Mouse (Mus musculus): ENCODE measurements around the gene Pik3cd. TPM values are rescaled to one million over a fixed set of nuclear protein-coding genes. Genes with fewer than 3 reads are reported as not detected.
A peak's percentile ranks its signal among the peaks of the same experiment; 100 is the strongest.

The Pik3cd gene
- polyA plus RNA-seq, 1 experiment from 2014 or later = 8.0 TPM

- no peak for ATAC-seq
- no peak overlapping the region for H3K4me2 ChIP-seq
- no peak overlapping the region for H3K27ac ChIP-seq
- H3K27me3 ChIP-seq = no peaks in the 10 kb centered on the region
- H3K9me3 ChIP-seq (replicated peaks) = no peaks in the 10 kb centered on the region
- H3K4me3 ChIP-seq = no peak overlapping the region
- peaks cover 43% of the 10 kb centered on the region for H3K4me1 ChIP-seq
- 90% methylated on average over 6 of the region's 6 CpGs for WGBS
- no peak overlapping the region for H3K9ac ChIP-seq
- no peaks in the 10 kb centered on the region for H3K36me3 ChIP-seq (ENCODE audit: poor library complexity, severe bottlenecking)
Observed at GRCm38 (mm10) chr4:149608309-149608638, 94.1 kb downstream of the Pik3cd start.

GRCm38 (mm10) chr4:149607591-149608308, 94.6 kb downstream of the Pik3cd start:
- Histone ChIP-seq H3K4me2 (no peak overlapping the region), H3K9me3 (replicated peaks) (no peaks in the 10 kb centered on the region), H3K27me3 (no peaks in the 10 kb centered on the region), H3K9ac (no peak overlapping the region), H3K4me1 (peaks cover 43% of the 10 kb centered on the region), H3K4me3 (no peak overlapping the region), H3K36me3 (ENCODE audit: poor library complexity, severe bottlenecking) (no peaks in the 10 kb centered on the region), H3K27ac (no peak overlapping the region)
- 0 out of 2 replicates have a peak, but pooled peaks have one; percentile 20 for ATAC-seq
- WGBS = 64% methylated on average over 20 of the region's 20 CpGs

- Histone ChIP-seq H3K4me2 (no peak overlapping the region), H3K4me1 (peaks cover 49% of the 10 kb centered on the region), H3K27ac (no peak overlapping the region), H3K9me3 (replicated peaks) (no peaks in the 10 kb centered on the region), H3K27me3 (no peaks in the 10 kb centered on the region), H3K9ac (no peak overlapping the region), H3K4me3 (no peak overlapping the region), H3K36me3 (ENCODE audit: poor library complexity, severe bottlenecking) (no peaks in the 10 kb centered on the region)
- no peak for ATAC-seq
- WGBS = 59% methylated on average over 15 of the region's 15 CpGs
Observed at GRCm38 (mm10) chr4:149606766-149607358, 95.5 kb downstream of the Pik3cd start.

DNA sequence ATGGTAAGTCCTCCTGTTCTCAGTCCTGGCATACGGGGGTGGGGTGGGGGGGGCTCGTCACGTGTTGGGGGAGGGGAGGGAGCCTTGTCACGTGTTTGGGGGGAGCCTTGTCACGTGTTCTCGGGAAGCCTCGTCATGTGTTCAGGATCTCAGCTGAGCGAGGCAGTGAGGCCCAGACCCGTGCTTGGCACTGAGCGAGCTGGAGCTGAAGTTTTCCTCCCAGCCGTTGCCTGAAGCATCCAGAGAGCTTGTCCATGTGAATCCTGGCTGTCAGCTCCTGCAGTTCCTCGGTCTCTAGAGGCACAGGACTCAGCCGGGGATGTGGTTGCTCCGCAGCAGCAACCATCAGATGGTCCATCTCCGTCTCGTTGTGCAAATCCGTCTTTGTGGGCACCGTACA, 96.3 kb downstream of the Pik3cd start:
- no peak for ATAC-seq
- Histone ChIP-seq H3K9ac (no peak overlapping the region), H3K9me3 (replicated peaks) (no peaks in the 10 kb centered on the region), H3K4me3 (no peak overlapping the region), H3K27ac (no peak overlapping the region), H3K4me1 (peaks cover 57% of the 10 kb centered on the region), H3K4me2 (no peak overlapping the region), H3K36me3 (ENCODE audit: poor library complexity, severe bottlenecking) (no peaks in the 10 kb centered on the region), H3K27me3 (no peaks in the 10 kb centered on the region)
- 82% methylated on average over 18 of the region's 18 CpGs for WGBS

GRCm38 (mm10) chr4:149604518-149604917, 97.9 kb downstream of the Pik3cd start:
- ATAC-seq = no peak
- H3K9me3 ChIP-seq (replicated peaks) = no peaks in the 10 kb centered on the region
- H3K27ac ChIP-seq = no peak overlapping the region
- H3K36me3 ChIP-seq (ENCODE audit: poor library complexity, severe bottlenecking) = no peaks in the 10 kb centered on the region
- no peak overlapping the region for H3K4me2 ChIP-seq
- peaks cover 57% of the 10 kb centered on the region for H3K4me1 ChIP-seq
- no peak overlapping the region for H3K4me3 ChIP-seq
- 83% methylated on average over 3 of the region's 3 CpGs for WGBS
- no peaks in the 10 kb centered on the region for H3K27me3 ChIP-seq
- H3K9ac ChIP-seq = no peak overlapping the region

DNA sequence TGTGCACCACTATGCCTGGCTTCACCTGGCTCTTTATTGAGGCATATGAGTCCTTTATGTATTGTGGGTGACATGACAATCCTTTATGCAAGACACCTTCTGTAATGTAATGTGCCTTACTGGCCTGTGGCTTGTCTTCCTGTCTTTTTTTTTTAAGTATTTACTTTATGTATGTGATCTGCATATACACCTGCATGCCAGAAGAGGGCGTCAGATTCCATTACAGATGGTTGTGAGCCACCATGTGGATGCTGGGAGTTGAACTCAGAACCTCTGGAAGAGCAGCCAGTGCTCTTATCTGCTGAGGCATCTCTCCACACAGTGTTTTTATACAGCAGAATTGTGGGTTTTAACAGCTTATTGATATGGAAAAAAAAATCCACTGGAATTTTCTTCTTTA, 98.5 kb downstream of the Pik3cd start:
- no peak overlapping the region for H3K4me2 ChIP-seq
- no peak overlapping the region for H3K27ac ChIP-seq
- 66% methylated on average over 1 of the region's 1 CpGs for WGBS
- H3K9ac ChIP-seq = no peak overlapping the region
- H3K4me1 ChIP-seq = peaks cover 52% of the 10 kb centered on the region
- H3K9me3 ChIP-seq (replicated peaks) = no peaks in the 10 kb centered on the region
- no peak overlapping the region for H3K4me3 ChIP-seq
- H3K36me3 ChIP-seq (ENCODE audit: poor library complexity, severe bottlenecking) = no peaks in the 10 kb centered on the region
- ATAC-seq = no peak
- no peaks in the 10 kb centered on the region for H3K27me3 ChIP-seq

- Histone ChIP-seq H3K4me1 (peaks cover 48% of the 10 kb centered on the region), H3K4me2 (no peak overlapping the region), H3K27ac (no peak overlapping the region), H3K36me3 (ENCODE audit: poor library complexity, severe bottlenecking) (no peaks in the 10 kb centered on the region), H3K27me3 (no peaks in the 10 kb centered on the region), H3K9ac (no peak overlapping the region), H3K4me3 (no peak overlapping the region), H3K9me3 (replicated peaks) (no peaks in the 10 kb centered on the region)
- 44% methylated on average over 7 of the region's 7 CpGs for WGBS
- no peak for ATAC-seq
Observed at GRCm38 (mm10) chr4:149602236-149602635, 100.1 kb downstream of the Pik3cd start.

DNA sequence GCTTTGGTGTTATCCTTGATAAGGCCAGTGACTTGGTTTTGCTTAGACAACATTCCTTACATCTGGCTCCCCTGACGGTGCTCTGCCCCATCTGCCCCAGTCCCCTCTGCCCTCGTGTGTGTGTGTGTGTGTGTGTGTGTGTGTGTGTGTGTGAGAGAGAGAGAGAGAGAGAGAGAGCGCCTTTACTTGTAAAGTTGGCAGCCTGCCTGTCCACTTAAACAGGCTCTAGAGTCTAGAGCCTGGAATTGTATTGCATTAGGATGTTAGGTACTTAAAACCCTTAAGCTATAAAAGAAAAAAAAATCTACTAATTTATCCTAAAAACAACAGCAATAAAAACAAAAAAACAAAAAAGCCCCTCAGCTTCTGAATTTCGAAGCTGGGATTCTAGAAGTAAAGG, 100.9 kb downstream of the Pik3cd start:
- 34% methylated on average over 4 of the region's 4 CpGs for WGBS
- ATAC-seq = no peak

DNA sequence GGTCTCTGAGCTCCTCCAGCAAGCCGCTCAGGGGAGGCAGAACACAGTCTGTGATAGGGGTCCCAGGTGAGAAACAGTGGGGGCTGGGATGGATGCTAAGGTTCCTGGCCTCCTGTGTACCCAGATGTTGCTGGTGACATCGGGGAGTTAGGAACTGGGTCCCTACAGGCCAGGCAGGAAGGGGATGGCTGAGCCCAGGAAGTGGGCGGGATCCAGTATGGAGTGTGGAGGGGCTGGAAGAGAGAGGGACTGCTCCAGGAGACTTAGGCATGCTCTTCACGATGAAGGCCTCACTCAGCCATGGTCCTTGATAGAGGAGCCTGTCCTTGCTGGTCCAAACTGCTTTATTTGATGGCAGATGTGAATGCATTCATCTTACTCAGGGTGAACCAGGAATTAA, 102.2 kb downstream of the Pik3cd start:
- Histone ChIP-seq H3K9me3 (replicated peaks) (no peaks in the 10 kb centered on the region), H3K4me1 (peaks cover 41% of the 10 kb centered on the region), H3K27ac (no peak overlapping the region), H3K4me3 (no peak overlapping the region), H3K27me3 (no peaks in the 10 kb centered on the region), H3K4me2 (no peak overlapping the region), H3K9ac (no peak overlapping the region), H3K36me3 (ENCODE audit: poor library complexity, severe bottlenecking) (no peaks in the 10 kb centered on the region)
- no peak for ATAC-seq
- 93% methylated on average over 4 of the region's 4 CpGs for WGBS

More for the DNA sequence above, 100.9 kb downstream of the Pik3cd start:
- no peak overlapping the region for H3K4me2 ChIP-seq
- H3K36me3 ChIP-seq (ENCODE audit: poor library complexity, severe bottlenecking) = no peaks in the 10 kb centered on the region
- H3K27me3 ChIP-seq = no peaks in the 10 kb centered on the region
- H3K4me1 ChIP-seq = peaks cover 40% of the 10 kb centered on the region
- H3K9me3 ChIP-seq (replicated peaks) = no peaks in the 10 kb centered on the region
- no peak overlapping the region for H3K9ac ChIP-seq
- no peak overlapping the region for H3K4me3 ChIP-seq
- H3K27ac ChIP-seq = peak overlapping the region; percentile 44; the same call in 1 of the 2 replicates

GRCm38 (mm10) chr4:149599549-149599948, 102.8 kb downstream of the Pik3cd start:
- 82% methylated on average over 6 of the region's 6 CpGs for WGBS
- Histone ChIP-seq H3K9ac (no peak overlapping the region), H3K9me3 (replicated peaks) (no peaks in the 10 kb centered on the region), H3K4me2 (no peak overlapping the region), H3K36me3 (ENCODE audit: poor library complexity, severe bottlenecking) (no peaks in the 10 kb centered on the region), H3K4me1 (peaks cover 46% of the 10 kb centered on the region), H3K27me3 (no peaks in the 10 kb centered on the region), H3K27ac (no peak overlapping the region), H3K4me3 (no peak overlapping the region)
- no peak for ATAC-seq

Data from forebrain, embryonic 13.5 days (tissue).